Mouse (Mus musculus) neural tube, embryonic 14.5 days (tissue): Measurements from ENCODE around the gene Cyba. TPM values are rescaled to one million over a fixed set of nuclear protein-coding genes. Genes with fewer than 3 reads are reported as not detected.

Experiments
- ATAC-seq: fragments of 200-750 bp; cut with Nextera tagmentation; 2 replicates; pipeline ENCODE4 v1.8.0; 2017; ENCODE audit warnings: low read depth, mild to moderate bottlenecking, moderate TSS enrichment, moderate library complexity
- H3K27ac ChIP-seq: fragments of 300-500 bp; sonication (generic); 2 replicates; pipeline ENCODE4 v1.5.1; 2014; ENCODE audit warnings: low read depth, mild to moderate bottlenecking, control low read depth, low read length, moderate library complexity, mixed read lengths
- H3K27me3 ChIP-seq: fragments of 300-500 bp; sonication (generic); 2 replicates; pipeline ENCODE4 v1.6.1; 2014; ENCODE audit warnings: low read length; ENCODE audit not compliant: control insufficient read depth, insufficient read depth
- H3K36me3 ChIP-seq: fragments of 300-500 bp; sonication (generic); 2 replicates; pipeline ENCODE4 v1.6.1; 2014; ENCODE audit warnings: low read length, mixed read lengths; ENCODE audit not compliant: control insufficient read depth, insufficient read depth
- H3K4me1 ChIP-seq: fragments of 300-500 bp; sonication (generic); 2 replicates; pipeline ENCODE4 v1.6.1; 2014; ENCODE audit warnings: low read length; ENCODE audit not compliant: control insufficient read depth, insufficient read depth
- H3K4me2 ChIP-seq: fragments of 300-500 bp; sonication (generic); 2 replicates; pipeline ENCODE4 v1.6.1; 2014; ENCODE audit warnings: mild to moderate bottlenecking, low read depth, low read length, control low read depth
- H3K4me3 ChIP-seq: fragments of 300-500 bp; sonication (generic); 2 replicates; pipeline ENCODE4 v1.5.1; 2014; ENCODE audit warnings: low read depth, low read length, control low read depth, mixed read lengths
- H3K9ac ChIP-seq: fragments of 300-500 bp; sonication (generic); replicated peaks from 2 replicates; pipeline ENCODE4 v1.6.1; 2014; ENCODE audit warnings: low read depth, mild to moderate bottlenecking, control low read depth, low read length, mixed read lengths
- H3K9me3 ChIP-seq: fragments of 300-500 bp; sonication (generic); 2 replicates; pipeline ENCODE4 v1.6.1; 2016; ENCODE audit warnings: low read length; ENCODE audit not compliant: control insufficient read depth
- WGBS: fragments of 180-500 bp; shearing (Covaris S2); extraction: QIAGEN DNeasy Blood & Tissue Kit; methylation state at CpG from one replicate; pipeline ENCODE4 v1.1.7; 2014; 5-methylcytosine and 5-hydroxymethylcytosine counted together
- polyA plus RNA-seq: library from polyadenylated mRNA; unstranded; fragments of >200 nt; fragmentation: Nextera tagmentation; extraction: Ambion mirVana; gene quantifications from 2 replicates; pipeline ENCODE4 v1.2.1, GENCODE M21; 2014

Cyba gene
- polyA plus RNA-seq, 1 experiment from 2014 or later, result 23.9 TPM

- H3K27me3 ChIP-seq, result no peaks in the 10 kb centered on the region
- no peaks in the 10 kb centered on the region for H3K9me3 ChIP-seq
- no peaks in the 10 kb centered on the region for H3K4me1 ChIP-seq
- no peak overlapping the region for H3K9ac ChIP-seq
- no peak overlapping the region for H3K27ac ChIP-seq
- no peak overlapping the region for H3K4me2 ChIP-seq
- 90% methylated on average over 10 of the region's 10 CpGs for WGBS
- ATAC-seq, result no peak
- H3K36me3 ChIP-seq, result peaks cover 16% of the 10 kb centered on the region
- H3K4me3 ChIP-seq, result no peak overlapping the region
These were observed 2.6 kb downstream of the Cyba start for GRCm38 (mm10) chr8:122430058-122430636.

GRCm38 (mm10) chr8:122428163-122428562 is 4.6 kb downstream of the Cyba start:
- H3K4me2 ChIP-seq, result no peak overlapping the region
- no peak for ATAC-seq
- no peak overlapping the region for H3K27ac ChIP-seq
- no peaks in the 10 kb centered on the region for H3K27me3 ChIP-seq
- H3K4me3 ChIP-seq, result no peak overlapping the region
- no peaks in the 10 kb centered on the region for H3K4me1 ChIP-seq
- 96% methylated on average over 9 of the region's 9 CpGs for WGBS
- H3K36me3 ChIP-seq, result 0 out of 2 replicates have a peak, but pooled peaks cover under 1% of the 10 kb centered on the region
- H3K9me3 ChIP-seq, result no peaks in the 10 kb centered on the region
- no peak overlapping the region for H3K9ac ChIP-seq

GRCm38 (mm10) chr8:122427607-122428006 is 5.1 kb downstream of the Cyba start:
- Histone ChIP-seq H3K4me1 (no peaks in the 10 kb centered on the region), H3K27ac (no peak overlapping the region), H3K36me3 (no peaks in the 10 kb centered on the region), H3K4me2 (no peak overlapping the region), H3K27me3 (no peaks in the 10 kb centered on the region), H3K9me3 (no peaks in the 10 kb centered on the region), H3K4me3 (no peak overlapping the region), H3K9ac (0 out of 2 replicates have a peak overlapping the region, but pooled peaks have one; percentile 11)
- ATAC-seq, result no peak
- 88% methylated on average over 7 of the region's 7 CpGs for WGBS

DNA sequence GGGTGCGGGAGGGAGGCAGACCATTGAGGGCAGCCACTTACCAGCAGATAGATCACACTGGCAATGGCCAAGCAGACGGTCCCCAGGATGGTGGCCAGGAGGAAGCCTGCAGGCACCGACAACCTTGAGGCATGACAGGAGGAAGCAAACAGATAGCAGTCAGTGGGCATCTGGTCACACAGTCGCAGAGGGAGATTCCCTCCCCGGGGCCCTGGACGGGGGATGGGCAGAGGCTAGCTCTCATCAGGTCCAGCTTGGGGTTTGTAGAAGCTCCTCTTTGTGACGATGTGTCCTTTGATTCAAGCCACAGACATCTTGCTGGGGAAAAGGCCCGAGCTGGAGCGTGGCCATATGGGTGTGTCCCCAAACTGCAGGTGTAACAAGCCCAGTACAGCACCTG is 6.6 kb downstream of the Cyba start:
- no peaks in the 10 kb centered on the region for H3K4me1 ChIP-seq
- no peak overlapping the region for H3K27ac ChIP-seq
- no peaks in the 10 kb centered on the region for H3K36me3 ChIP-seq
- H3K4me3 ChIP-seq, result no peak overlapping the region
- H3K9me3 ChIP-seq, result no peaks in the 10 kb centered on the region
- H3K4me2 ChIP-seq, result no peak overlapping the region
- 82% methylated on average over 9 of the region's 9 CpGs for WGBS
- no peaks in the 10 kb centered on the region for H3K27me3 ChIP-seq
- no peak for ATAC-seq
- H3K9ac ChIP-seq, result no peak overlapping the region

- Histone ChIP-seq H3K4me2 (no peak overlapping the region), H3K9ac (no peak overlapping the region), H3K27me3 (no peaks in the 10 kb centered on the region), H3K9me3 (no peaks in the 10 kb centered on the region), H3K4me3 (no peak overlapping the region), H3K36me3 (no peaks in the 10 kb centered on the region; the same call in 1 of the 2 replicates), H3K4me1 (no peaks in the 10 kb centered on the region), H3K27ac (no peak overlapping the region)
- WGBS, result 63% methylated on average over 5 of the region's 5 CpGs
- no peak for ATAC-seq
These were observed 9.1 kb downstream of the Cyba start for GRCm38 (mm10) chr8:122423659-122424058.

DNA sequence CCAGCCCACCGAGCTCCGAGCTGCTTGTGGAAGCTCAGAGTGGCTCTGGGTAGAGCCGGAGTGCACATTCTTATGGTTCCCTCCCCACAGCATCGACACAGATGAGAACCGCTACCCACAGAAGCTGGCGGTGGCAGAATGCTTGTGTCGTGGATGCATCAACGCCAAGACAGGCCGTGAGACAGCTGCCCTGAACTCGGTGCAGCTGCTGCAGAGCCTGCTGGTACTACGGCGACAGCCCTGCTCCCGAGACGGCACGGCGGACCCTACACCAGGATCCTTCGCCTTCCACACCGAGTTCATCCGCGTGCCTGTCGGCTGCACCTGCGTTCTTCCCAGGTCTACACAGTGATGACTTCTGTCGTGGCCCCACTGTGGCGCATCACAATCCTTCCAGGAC is 9.5 kb downstream of the Cyba start:
- WGBS, result 88% methylated on average over 24 of the region's 24 CpGs
- Histone ChIP-seq H3K9me3 (no peaks in the 10 kb centered on the region), H3K4me1 (no peaks in the 10 kb centered on the region), H3K9ac (no peak overlapping the region), H3K27ac (no peak overlapping the region), H3K4me3 (no peak overlapping the region), H3K4me2 (no peak overlapping the region), H3K36me3 (peaks cover 3% of the 10 kb centered on the region; the same call in 1 of the 2 replicates), H3K27me3 (no peaks in the 10 kb centered on the region)
- no peak for ATAC-seq

- H3K27me3 ChIP-seq, result no peaks in the 10 kb centered on the region
- no peaks in the 10 kb centered on the region for H3K9me3 ChIP-seq
- no peak within 1 kb of the TSS for H3K4me2 ChIP-seq
- no peak within 1 kb of the TSS for H3K9ac ChIP-seq
- peaks cover 14% of the 10 kb centered on the region; the same call in 1 of the 2 replicates for H3K36me3 ChIP-seq
- H3K27ac ChIP-seq, result no peak within 1 kb of the TSS
- no peak within 1 kb of the TSS for H3K4me3 ChIP-seq
- ATAC-seq, result no peak
- H3K4me1 ChIP-seq, result no peaks in the 10 kb centered on the region
- WGBS, result 89% methylated on average over 14 of the region's 14 CpGs
These were observed 11.2 kb downstream of the Cyba start, which contains the start of gene Il17c for GRCm38 (mm10) chr8:122421376-122422070. Gene Il17c, plus strand, starts transcription at chr8:122422020.

- 76% methylated on average over 9 of the region's 9 CpGs for WGBS
These were observed 12.7 kb downstream of the Cyba start for GRCm38 (mm10) chr8:122419881-122420555.

DNA sequence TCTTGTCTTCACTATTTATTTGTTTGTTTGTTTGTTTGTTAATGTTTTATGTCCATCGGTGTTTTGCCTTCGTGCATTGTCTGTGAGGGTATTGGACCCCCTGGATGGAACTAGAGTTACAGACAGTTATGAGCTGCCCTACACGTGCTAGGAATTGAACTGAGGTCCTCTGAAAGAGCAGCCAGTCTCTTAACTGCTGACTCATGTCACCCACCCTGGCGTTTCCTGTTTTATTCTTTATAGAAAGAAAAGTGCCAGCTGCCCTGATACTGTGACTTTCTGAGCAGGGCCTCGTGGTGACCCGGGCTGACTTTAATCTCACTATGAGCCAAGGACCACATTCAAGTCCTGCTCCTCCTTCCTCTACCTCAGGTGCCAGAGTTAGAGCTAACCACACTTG is 17.2 kb downstream of the Cyba start:
- Histone ChIP-seq H3K9me3 (no peaks in the 10 kb centered on the region), H3K9ac (no peak overlapping the region), H3K4me3 (no peak overlapping the region), H3K4me2 (no peak overlapping the region), H3K36me3 (peaks cover 61% of the 10 kb centered on the region), H3K4me1 (no peaks in the 10 kb centered on the region), H3K27me3 (no peaks in the 10 kb centered on the region), H3K27ac (no peak overlapping the region)
- WGBS, result 92% methylated on average over 6 of the region's 6 CpGs
- ATAC-seq, result no peak

More at GRCm38 (mm10) chr8:122419881-122420555, 12.7 kb downstream of the Cyba start:
- H3K9ac ChIP-seq, result no peak overlapping the region
- no peaks in the 10 kb centered on the region for H3K9me3 ChIP-seq
- no peak for ATAC-seq
- no peak overlapping the region for H3K27ac ChIP-seq
- no peaks in the 10 kb centered on the region for H3K4me1 ChIP-seq
- peaks cover 19% of the 10 kb centered on the region for H3K36me3 ChIP-seq
- no peak overlapping the region for H3K4me3 ChIP-seq
- H3K27me3 ChIP-seq, result no peaks in the 10 kb centered on the region
- H3K4me2 ChIP-seq, result no peak overlapping the region
